Mouse (Mus musculus) layer of hippocampus, postnatal 10 days (tissue): ENCODE results near the gene St7. TPM values are rescaled to one million over a fixed set of nuclear protein-coding genes. Genes with fewer than 3 reads are reported as not detected.

Experiments used
- DNase-seq, 2 experiments: peaks; one replicate each; pipeline ENCODE4 v3.0.0; 2021; ENCODE audit warnings: low spot score in 2 of 2
- total RNA-seq, 2 experiments: library from RNA; stranded (reverse); gene quantifications; 2 replicates each; pipeline ENCODE4 v1.2.3; 2021

The St7 gene
- total RNA-seq, 2 experiments from 2014 or later = 42.6 to 44.5 TPM

- DNase-seq = no peak
These were observed 190.2 kb downstream of the St7 start for GRCm38 (mm10) chr6:17882943-17883342.

GRCm38 (mm10) chr6:17887765-17888164, 195.0 kb downstream of the St7 start:
- DNase-seq = no peak

DNA sequence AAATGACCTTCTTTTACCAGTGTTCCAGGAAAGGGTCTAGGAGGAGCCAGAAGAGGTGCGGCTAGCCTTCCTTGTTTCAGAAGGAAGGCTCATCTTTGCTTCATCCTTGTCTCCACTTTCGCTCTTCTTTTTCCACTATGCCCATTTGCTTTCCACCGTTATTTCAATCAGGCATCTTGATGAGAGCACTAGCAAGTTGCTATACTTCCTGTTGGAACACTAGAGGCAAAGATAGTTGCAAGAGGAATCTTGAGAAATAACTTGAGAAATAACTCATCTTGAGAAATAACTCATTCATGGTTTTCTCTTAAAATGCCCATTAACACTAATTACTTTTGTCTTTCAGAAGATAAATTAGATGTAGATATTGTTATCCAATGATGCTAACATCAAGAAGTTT, 202.8 kb downstream of the St7 start:
- no peak for DNase-seq

DNA sequence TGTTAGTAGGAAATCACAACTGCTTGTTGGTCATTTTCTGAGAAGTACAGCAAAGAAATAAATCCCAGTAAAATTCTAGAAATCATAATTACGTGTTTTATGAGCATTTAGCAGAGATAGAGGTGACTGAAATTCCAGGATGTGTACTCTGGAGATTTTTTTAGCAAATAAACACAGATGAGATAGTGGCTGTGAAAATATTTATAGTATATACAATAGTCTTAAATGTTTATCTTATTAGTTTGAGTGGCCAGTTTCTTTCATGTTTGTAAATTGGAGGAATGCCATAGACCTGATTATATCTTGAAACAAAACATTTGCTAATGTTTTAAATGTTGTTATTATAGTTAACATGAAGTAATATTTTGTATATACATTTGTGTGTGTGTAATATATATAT, 205.8 kb downstream of the St7 start:
- DNase-seq = no peak

DNA sequence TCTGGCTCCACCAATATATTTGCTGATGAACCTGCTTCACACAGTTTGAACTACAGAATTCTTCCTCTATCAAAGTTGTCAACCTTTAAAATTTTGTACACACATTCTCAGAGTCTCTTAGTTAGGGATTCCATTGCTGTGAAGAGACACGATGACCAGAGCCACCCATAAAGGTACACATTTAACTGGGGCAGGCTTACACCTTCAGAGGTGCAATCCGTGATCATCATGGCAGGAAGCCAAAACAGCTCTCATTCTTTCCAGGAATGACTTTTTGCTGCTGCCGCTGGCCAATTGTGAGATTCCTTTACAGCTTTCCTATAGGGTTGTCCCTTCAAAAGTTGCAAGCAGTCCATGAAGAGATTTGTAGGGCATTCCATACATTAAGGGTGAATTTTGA, 210.6 kb downstream of the St7 start:
- DNase-seq = no peak

GRCm38 (mm10) chr6:17905776-17906175, 213.0 kb downstream of the St7 start:
- no peak for DNase-seq

DNA sequence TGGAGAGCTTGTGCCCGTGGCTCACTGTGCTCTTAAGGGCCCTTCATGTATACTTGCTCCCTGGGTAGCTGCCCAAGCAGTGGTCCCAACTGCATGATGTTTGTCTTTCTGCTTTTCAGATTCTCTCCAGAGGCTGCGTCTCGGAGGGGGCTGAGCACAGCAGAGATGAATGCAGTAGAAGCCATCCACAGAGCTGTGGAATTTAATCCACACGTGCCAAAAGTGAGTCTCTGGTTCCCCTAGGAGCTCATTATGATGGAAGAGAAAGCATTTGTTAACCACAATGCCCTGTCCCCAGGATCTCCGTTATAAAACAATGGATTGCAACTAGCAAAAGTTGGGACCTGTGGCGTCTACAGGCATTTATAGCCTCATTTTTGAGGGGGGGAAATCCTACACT, 213.6 kb downstream of the St7 start:
- DNase-seq = no peak

GRCm38 (mm10) chr6:17912312-17912711, 219.6 kb downstream of the St7 start:
- DNase-seq = no peak

GRCm38 (mm10) chr6:17912825-17913224, 220.1 kb downstream of the St7 start:
- DNase-seq = no peak

DNA sequence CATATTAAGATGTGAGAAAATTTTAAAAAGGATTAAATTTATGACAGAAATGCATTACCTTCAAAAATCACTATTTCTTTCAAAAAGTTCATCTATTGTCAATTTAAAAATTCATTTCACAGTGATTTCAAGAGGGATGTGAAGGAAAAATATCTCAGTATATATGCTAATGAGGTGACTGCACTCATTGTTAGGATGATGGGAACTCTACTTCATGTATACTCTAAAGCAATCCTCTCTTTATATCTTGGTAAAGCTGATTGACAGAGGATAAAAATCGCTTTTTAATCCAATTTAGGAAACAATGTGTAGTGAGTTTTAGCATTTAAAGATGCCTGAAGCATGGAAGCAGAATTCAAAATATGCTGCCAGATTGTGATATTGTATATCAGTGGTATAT, 220.6 kb downstream of the St7 start:
- no peak for DNase-seq

GRCm38 (mm10) chr6:17914300-17914699, 221.6 kb downstream of the St7 start:
- DNase-seq = no peak

DNA sequence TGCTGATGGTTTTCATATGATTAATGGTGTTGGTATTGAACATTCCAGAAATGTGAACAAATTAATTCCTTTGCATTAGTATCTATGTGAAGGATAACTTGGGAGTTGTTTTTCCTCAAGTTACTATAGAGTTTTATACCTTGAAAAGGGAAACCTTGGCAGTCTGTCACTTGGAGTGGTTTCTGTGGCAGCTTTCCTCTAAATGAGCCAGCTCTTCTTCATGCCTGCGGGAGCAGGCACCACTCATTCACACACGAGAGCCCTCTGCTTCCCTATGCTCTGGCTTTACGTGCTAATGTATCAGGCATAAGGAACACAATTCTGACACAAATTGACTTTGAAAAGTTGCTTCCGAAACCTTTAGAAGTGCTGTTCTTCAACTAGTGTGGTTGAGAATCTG, 224.5 kb downstream of the St7 start:
- DNase-seq = no peak

GRCm38 (mm10) chr6:17922180-17922579, 229.4 kb downstream of the St7 start:
- DNase-seq = no peak

DNA sequence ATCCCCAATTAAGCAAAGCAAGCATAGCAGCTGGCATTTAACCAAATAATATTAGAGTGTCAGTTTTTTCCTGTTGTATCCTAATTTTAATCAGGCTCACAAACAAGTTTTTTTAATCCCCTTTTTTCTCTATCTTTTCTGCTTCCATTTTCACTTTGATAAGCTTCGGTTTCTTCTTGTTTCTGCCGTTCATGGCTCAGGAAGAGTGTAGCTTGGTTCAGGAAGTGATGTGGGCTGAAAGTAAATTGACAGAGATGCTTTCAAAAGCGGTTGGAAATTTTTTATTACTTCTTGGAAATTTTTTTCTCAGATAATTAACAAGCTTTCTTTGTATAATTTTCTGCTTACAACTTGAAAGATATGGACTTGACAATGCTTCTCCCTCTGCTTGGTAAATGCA, 230.2 kb downstream of the St7 start:
- DNase-seq = no peak

GRCm38 (mm10) chr6:17923370-17923769, 230.6 kb downstream of the St7 start:
- no peak for DNase-seq

DNA sequence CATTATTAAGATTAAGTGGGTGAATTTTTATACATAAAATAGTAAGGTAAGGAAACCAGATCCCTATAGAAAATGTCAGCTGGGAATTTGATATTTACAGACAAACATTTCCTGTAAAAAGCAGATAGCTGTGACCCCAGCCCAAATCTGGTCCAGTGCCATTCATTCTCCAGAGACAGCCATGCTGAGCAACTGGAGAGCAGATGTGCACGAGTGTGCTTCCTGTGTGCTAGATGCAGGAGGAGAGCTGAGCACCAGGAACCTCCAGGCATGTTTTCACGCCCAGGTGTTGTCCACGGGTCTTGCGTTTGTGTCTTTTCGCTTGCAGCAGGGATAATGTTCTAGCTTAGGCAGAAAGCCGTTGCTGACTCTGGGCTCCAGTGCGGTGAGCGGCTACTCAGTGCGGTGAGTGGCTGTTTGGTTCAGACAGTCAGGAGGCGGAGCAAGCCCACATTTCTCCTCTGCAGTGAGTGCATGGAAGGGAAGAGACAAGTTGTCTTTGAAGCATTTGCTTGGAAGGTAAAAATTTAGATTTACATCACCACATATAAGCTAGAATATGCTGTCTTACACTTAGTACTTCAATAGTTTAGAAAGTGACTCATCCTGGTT, 231.3 kb downstream of the St7 start:
- DNase-seq = no peak

DNA sequence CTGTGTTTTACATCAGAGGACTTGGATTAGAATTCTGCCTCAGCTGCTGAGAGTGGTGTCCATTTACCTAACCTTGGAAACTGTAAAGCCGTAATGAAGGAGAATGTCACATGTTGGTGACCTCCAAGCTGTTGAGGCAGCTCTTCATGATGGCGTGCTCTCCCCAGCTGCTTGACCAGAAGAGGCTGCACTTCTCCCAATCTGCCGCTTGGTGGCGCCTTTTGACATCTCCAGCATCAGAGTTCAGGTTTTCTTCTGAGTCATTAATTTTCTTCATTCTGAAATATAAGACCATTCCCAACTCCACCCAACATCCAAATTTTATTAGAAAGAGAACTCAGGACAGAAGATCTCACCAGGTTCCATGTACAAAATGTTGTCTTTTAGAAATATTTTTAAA, 232.5 kb downstream of the St7 start:
- DNase-seq = peak in 1 of 2 experiments; percentile 24

DNA sequence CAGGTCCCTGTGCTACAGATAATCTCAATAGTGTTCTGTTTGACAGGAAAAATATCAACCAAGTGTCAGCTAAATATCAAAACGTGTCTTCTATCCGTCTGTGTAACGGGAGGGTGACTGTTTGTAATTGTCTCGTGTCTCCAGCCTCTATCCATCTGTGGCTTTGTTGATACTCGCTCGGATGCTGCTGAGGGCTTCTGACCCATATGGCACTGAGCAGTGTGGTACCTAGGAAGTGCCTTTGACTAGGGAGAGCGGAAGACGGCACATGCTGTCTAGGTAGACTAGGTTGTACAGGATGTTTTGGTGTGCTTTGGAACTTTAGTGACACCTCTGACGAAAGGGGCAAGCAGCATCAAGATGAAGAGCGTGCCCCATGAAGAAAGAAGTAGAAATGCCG, 235.0 kb downstream of the St7 start:
- no peak for DNase-seq

- no peak for DNase-seq
These were observed 238.5 kb downstream of the St7 start for GRCm38 (mm10) chr6:17931187-17931586.

GRCm38 (mm10) chr6:17931835-17932234, 239.1 kb downstream of the St7 start:
- DNase-seq = no peak

GRCm38 (mm10) chr6:17932806-17933205, 240.1 kb downstream of the St7 start:
- peak in 1 of 2 experiments; percentile 7 for DNase-seq

DNA sequence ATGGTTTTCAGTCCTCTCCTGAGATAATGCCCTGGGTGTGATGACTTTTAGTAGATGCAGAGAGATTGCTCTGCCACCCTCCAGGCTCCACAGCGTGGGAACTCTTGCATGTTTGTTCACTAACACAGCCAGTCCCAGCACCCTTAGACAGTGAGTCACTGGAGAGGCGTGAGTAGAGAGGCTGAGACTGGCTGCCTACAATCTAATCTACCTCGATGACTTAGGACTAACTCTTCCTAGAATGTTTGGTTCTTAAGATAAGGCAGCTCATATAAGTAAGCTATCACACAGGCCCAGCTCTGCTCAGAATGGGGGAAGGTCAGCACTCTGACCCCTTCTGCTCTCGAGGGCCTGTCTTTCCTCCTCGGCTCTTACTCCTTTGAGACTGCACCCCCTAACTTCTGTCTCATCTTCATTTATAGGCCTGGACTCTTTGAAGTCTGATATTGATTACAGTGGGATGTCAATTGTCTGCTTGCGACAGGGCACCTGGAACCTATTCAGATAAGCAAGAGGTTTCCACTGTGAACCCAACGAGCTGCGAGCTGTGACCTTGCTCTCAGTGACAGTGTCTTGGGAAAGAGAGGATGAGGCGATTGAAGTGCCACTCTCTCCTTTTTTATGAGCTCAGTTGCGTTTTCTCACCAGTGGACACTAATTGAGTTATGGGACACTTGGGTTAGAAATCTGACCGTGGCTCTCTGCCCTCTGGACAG, 246.1 kb downstream of the St7 start:
- peak in 1 of 2 experiments; percentile 9 for DNase-seq

- peak in 1 of 2 experiments; percentile 12 for DNase-seq
These were observed 249.2 kb downstream of the St7 start for GRCm38 (mm10) chr6:17941916-17942315.
